Mouse (Mus musculus) lung, embryonic 14.5 days (tissue): ENCODE measurements around the gene Ddx43. TPM values are rescaled to one million over a fixed set of nuclear protein-coding genes. Genes with fewer than 3 reads are reported as not detected.

Experiments
- ATAC-seq: fragments of 200-750 bp; cut with Nextera tagmentation; 2 replicates; pipeline ENCODE4 v1.8.0; 2017; ENCODE audit warnings: mild to moderate bottlenecking, moderate TSS enrichment, moderate library complexity; ENCODE audit not compliant: insufficient read depth
- DNase-seq: peaks from one replicate; pipeline ENCODE4 v3.0.0-alpha.2; 2015
- H3K27ac ChIP-seq: fragments of 300-500 bp; sonication (generic); 2 replicates; pipeline ENCODE4 v1.5.1; 2014; ENCODE audit warnings: low read depth, mild to moderate bottlenecking, moderate library complexity
- H3K27me3 ChIP-seq: fragments of 300-500 bp; sonication (generic); 2 replicates; pipeline ENCODE4 v1.6.1; 2014; ENCODE audit warnings: low read length, control low read depth; ENCODE audit not compliant: insufficient read depth
- H3K36me3 ChIP-seq: fragments of 300-500 bp; sonication (generic); 2 replicates; pipeline ENCODE4 v1.6.1; 2014; ENCODE audit warnings: control low read depth; ENCODE audit not compliant: insufficient read depth
- H3K4me1 ChIP-seq: fragments of 300-500 bp; sonication (generic); 2 replicates; pipeline ENCODE4 v1.6.1; 2014; ENCODE audit warnings: antibody characterized with exemption, control low read depth; ENCODE audit not compliant: insufficient read depth
- H3K4me2 ChIP-seq: fragments of 300-500 bp; sonication (generic); 2 replicates; pipeline ENCODE4 v1.6.1; 2014; ENCODE audit warnings: mild to moderate bottlenecking
- H3K4me3 ChIP-seq: fragments of 300-500 bp; sonication (generic); 2 replicates; pipeline ENCODE4 v1.5.1; 2014; ENCODE audit warnings: low read depth, low read length
- H3K9ac ChIP-seq: fragments of 300-500 bp; sonication (generic); 2 replicates; pipeline ENCODE4 v1.6.1; 2014
- H3K9me3 ChIP-seq: fragments of 300-500 bp; sonication (generic); 2 replicates; pipeline ENCODE4 v1.6.1; 2016; ENCODE audit warnings: low read depth, low read length, control low read depth
- CTCF ChIP-seq: IDR thresholded peaks from 2 replicates; pipeline ENCODE4 v1.5.1; 2016; ENCODE audit warnings: antibody characterized with exemption, low read depth
- WGBS: fragments of 180-500 bp; shearing (Covaris S2); extraction: QIAGEN DNeasy Blood & Tissue Kit; methylation state at CpG from one replicate; pipeline ENCODE4 v1.1.7; 2014; 5-methylcytosine and 5-hydroxymethylcytosine counted together
- polyA plus RNA-seq: library from polyadenylated mRNA; unstranded; fragments of >200 nt; fragmentation: Nextera tagmentation; extraction: Ambion mirVana; gene quantifications from 2 replicates; pipeline ENCODE4 v1.2.1, GENCODE M21; 2014

Gene Ddx43
- polyA plus RNA-seq, 1 experiment from 2014 or later = 0.18 TPM

- H3K27me3 ChIP-seq = peaks cover 8% of the 10 kb centered on the region
- no peak overlapping the region for H3K9ac ChIP-seq
- TF ChIP-seq CTCF = no peak
- no peaks in the 10 kb centered on the region for H3K9me3 ChIP-seq
- no peak overlapping the region for H3K27ac ChIP-seq
- DNase-seq (no peak), ATAC-seq (no peak)
- peaks cover 3% of the 10 kb centered on the region; the same call in 1 of the 2 replicates for H3K4me1 ChIP-seq
- WGBS = 32% methylated on average over 5 of the region's 5 CpGs
- H3K4me3 ChIP-seq = no peak overlapping the region
- H3K36me3 ChIP-seq = no peaks in the 10 kb centered on the region
- H3K4me2 ChIP-seq = no peak overlapping the region
Measured at GRCm38 (mm10) chr9:78374397-78374796, 21.2 kb upstream of the Ddx43 start.

GRCm38 (mm10) chr9:78374885-78375389, 20.6 kb upstream of the Ddx43 start:
- H3K9me3 ChIP-seq = no peaks in the 10 kb centered on the region
- H3K9ac ChIP-seq = no peak overlapping the region
- DNase-seq (no peak), ATAC-seq (no peak)
- peaks cover 3% of the 10 kb centered on the region; the same call in 1 of the 2 replicates for H3K4me1 ChIP-seq
- H3K27me3 ChIP-seq = peaks cover 8% of the 10 kb centered on the region
- no peak for TF ChIP-seq CTCF
- H3K4me3 ChIP-seq = no peak overlapping the region
- H3K36me3 ChIP-seq = no peaks in the 10 kb centered on the region
- no peak overlapping the region for H3K27ac ChIP-seq
- no peak overlapping the region for H3K4me2 ChIP-seq
- 68% methylated on average over 1 of the region's 1 CpGs for WGBS

DNA sequence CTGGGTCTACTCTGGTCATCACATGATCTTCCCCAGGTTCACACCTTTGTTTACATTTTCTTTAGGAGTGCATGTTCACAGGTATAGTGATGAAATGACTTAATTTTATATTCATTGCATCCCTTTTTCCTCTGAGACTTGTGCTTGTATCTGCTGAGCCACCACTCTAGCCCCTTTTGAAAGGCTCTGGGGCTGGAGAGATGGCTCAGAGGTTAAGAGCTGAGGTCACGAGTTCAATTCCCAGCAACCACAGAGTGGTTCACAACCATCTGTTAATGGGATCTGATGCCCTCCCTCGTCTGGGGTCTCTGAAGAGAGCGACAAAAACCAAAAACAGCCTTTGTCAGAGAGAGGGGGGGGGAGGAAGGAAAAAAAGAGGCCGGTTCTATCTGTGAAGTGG, 20.1 kb upstream of the Ddx43 start:
- Histone ChIP-seq H3K4me1 (peaks cover 3% of the 10 kb centered on the region; the same call in 1 of the 2 replicates), H3K36me3 (no peaks in the 10 kb centered on the region), H3K4me2 (no peak overlapping the region), H3K9me3 (no peaks in the 10 kb centered on the region), H3K27me3 (peaks cover 8% of the 10 kb centered on the region), H3K27ac (no peak overlapping the region), H3K9ac (no peak overlapping the region), H3K4me3 (no peak overlapping the region)
- no peak for TF ChIP-seq CTCF
- DNase-seq (no peak), ATAC-seq (no peak)
- WGBS = 69% methylated on average over 4 of the region's 4 CpGs

DNA sequence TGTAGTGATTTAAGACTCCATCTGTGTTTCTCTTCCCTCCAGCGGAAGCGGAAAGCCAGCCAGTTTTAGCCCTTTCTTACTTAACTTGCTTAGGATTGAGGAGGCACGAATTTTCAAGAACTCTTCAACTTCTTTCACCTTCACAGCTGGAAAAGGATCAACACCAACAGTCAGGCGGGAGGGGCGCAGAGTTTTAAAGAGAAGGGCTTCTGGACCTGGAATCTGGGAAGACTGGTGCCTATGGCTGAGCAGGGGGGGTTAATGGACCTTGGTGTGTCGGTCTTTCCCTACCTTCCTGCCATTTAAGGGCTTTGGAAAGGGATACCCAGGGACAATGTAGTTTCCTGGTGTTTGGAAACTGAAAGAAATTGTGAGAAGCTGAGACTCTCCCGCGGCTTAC, 18.0 kb upstream of the Ddx43 start:
- ATAC-seq (no peak), DNase-seq (no peak)
- no peak for TF ChIP-seq CTCF
- Histone ChIP-seq H3K4me3 (peak overlapping the region; percentile 23; the same call in 1 of the 2 replicates), H3K4me2 (peak overlapping the region; percentile 61), H3K27me3 (peaks cover 8% of the 10 kb centered on the region), H3K4me1 (peaks cover 3% of the 10 kb centered on the region; the same call in 1 of the 2 replicates), H3K9me3 (no peaks in the 10 kb centered on the region), H3K9ac (no peak overlapping the region), H3K36me3 (no peaks in the 10 kb centered on the region), H3K27ac (no peak overlapping the region)
- 40% methylated on average over 8 of the region's 8 CpGs for WGBS

DNA sequence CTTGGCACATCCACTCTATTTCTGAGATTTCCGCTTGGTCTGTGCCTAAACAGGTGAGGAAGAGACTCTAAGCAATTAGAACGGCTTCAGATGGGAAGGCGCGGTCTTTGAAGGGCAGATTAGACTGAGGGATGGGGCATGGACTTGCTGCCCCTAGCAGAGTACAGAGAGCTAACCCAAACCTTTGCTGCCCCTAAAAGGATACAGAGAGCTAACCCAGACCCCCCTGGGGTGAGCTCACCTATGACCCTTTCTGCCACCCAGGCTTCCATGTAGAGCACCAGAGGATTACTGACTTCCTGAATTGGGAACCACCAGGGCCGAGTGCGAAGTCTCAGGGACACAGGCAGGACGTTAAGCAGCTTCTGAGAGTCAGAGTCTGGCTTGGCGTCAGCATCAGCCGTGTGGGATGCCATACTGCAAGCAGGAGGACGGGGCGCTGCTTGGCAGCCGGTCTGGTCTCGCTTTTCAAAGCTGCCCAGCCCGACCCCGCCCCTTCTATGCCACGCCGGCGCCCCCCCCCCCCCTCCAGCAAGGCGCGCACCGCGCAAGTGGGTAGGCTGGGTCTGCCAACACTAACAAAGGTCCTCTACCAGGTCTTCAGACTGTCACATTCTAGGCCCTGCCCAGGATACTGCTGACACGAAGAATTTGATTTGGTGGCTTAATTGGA, 17.3 kb upstream of the Ddx43 start, which contains the start of gene Ooep:
Gene Ooep, minus strand, starts transcription at position 613 of the 673 bp plus-strand sequence.
- Histone ChIP-seq H3K4me3 (peak within 1 kb of the TSS; percentile 23), H3K36me3 (no peaks in the 10 kb centered on the region), H3K9me3 (no peaks in the 10 kb centered on the region), H3K27ac (no peak within 1 kb of the TSS), H3K4me2 (peak within 1 kb of the TSS; percentile 61), H3K4me1 (peaks cover 3% of the 10 kb centered on the region; the same call in 1 of the 2 replicates), H3K27me3 (peaks cover 8% of the 10 kb centered on the region), H3K9ac (peak within 1 kb of the TSS; percentile 9; the same call in 1 of the 2 replicates)
- 7% methylated on average over 20 of the region's 23 CpGs for WGBS
- DNase-seq (peak; percentile 72), ATAC-seq (peak; percentile 80)
- 0 out of 2 replicates have a peak, but pooled peaks have one; percentile 3 for TF ChIP-seq CTCF

GRCm38 (mm10) chr9:78385893-78386292, 9.7 kb upstream of the Ddx43 start:
- no peak overlapping the region for H3K4me3 ChIP-seq
- H3K4me2 ChIP-seq = no peak overlapping the region
- ATAC-seq (no peak), DNase-seq (peak; percentile 47)
- no peaks in the 10 kb centered on the region for H3K36me3 ChIP-seq
- no peaks in the 10 kb centered on the region for H3K27me3 ChIP-seq
- 46% methylated on average over 3 of the region's 3 CpGs for WGBS
- H3K9me3 ChIP-seq = no peaks in the 10 kb centered on the region
- H3K27ac ChIP-seq = no peak overlapping the region
- no peaks in the 10 kb centered on the region for H3K4me1 ChIP-seq
- H3K9ac ChIP-seq = no peak overlapping the region
- TF ChIP-seq CTCF = peak; percentile 72

- WGBS = 89% methylated on average over 7 of the region's 7 CpGs
- H3K27ac ChIP-seq = no peak overlapping the region
- H3K9ac ChIP-seq = no peak overlapping the region
- H3K9me3 ChIP-seq = no peaks in the 10 kb centered on the region
- no peak for TF ChIP-seq CTCF
- no peak overlapping the region for H3K4me3 ChIP-seq
- H3K4me2 ChIP-seq = no peak overlapping the region
- no peak for DNase-seq
- no peaks in the 10 kb centered on the region for H3K27me3 ChIP-seq
- no peaks in the 10 kb centered on the region for H3K36me3 ChIP-seq
- no peak for ATAC-seq
- H3K4me1 ChIP-seq = no peaks in the 10 kb centered on the region
Measured at GRCm38 (mm10) chr9:78386947-78387346, 8.6 kb upstream of the Ddx43 start.
